Mouse (Mus musculus) adrenal gland, postnatal 14 days (tissue): Measurements from ENCODE around the gene E330009J07Rik. TPM values are rescaled to one million over a fixed set of nuclear protein-coding genes. Genes with fewer than 3 reads are reported as not detected.
A peak's percentile ranks its signal among the peaks of the same experiment; 100 is the strongest.

Experiments
- DNase-seq: peaks from one replicate; pipeline ENCODE4 v3.0.0; 2021; ENCODE audit warnings: mixed read lengths
- total RNA-seq: library from RNA; stranded (reverse); gene quantifications from 2 replicates; pipeline ENCODE4 v1.2.3, GENCODE M21; 2021

E330009J07Rik gene
- total RNA-seq, 1 experiment from 2014 or later, result 14.3 TPM

- no peak for DNase-seq
Observed at GRCm38 (mm10) chr6:40429521-40429931, 6.4 kb downstream of the E330009J07Rik start.

- DNase-seq, result no peak
Observed at GRCm38 (mm10) chr6:40428696-40429095, 7.2 kb downstream of the E330009J07Rik start.

GRCm38 (mm10) chr6:40427441-40427840 is 8.5 kb downstream of the E330009J07Rik start:
- DNase-seq, result no peak

GRCm38 (mm10) chr6:40423774-40424173 is 12.2 kb downstream of the E330009J07Rik start:
- peak; percentile 59 for DNase-seq

GRCm38 (mm10) chr6:40423013-40423412 is 12.9 kb downstream of the E330009J07Rik start:
- DNase-seq, result no peak

GRCm38 (mm10) chr6:40421099-40421498 is 14.8 kb downstream of the E330009J07Rik start:
- DNase-seq, result no peak

GRCm38 (mm10) chr6:40418386-40418785 is 17.5 kb downstream of the E330009J07Rik start:
- no peak for DNase-seq

- DNase-seq, result no peak
Observed at GRCm38 (mm10) chr6:40415799-40416198, 20.1 kb downstream of the E330009J07Rik start.

GRCm38 (mm10) chr6:40413565-40413964 is 22.4 kb downstream of the E330009J07Rik start:
- no peak for DNase-seq

- DNase-seq, result no peak
Observed at GRCm38 (mm10) chr6:40413046-40413445, 22.9 kb downstream of the E330009J07Rik start.

- DNase-seq, result no peak
Observed at GRCm38 (mm10) chr6:40411085-40411484, 24.9 kb downstream of the E330009J07Rik start.

- no peak for DNase-seq
Observed at GRCm38 (mm10) chr6:40403640-40404285, 32.2 kb downstream of the E330009J07Rik start.

GRCm38 (mm10) chr6:40402031-40402430 is 33.9 kb downstream of the E330009J07Rik start:
- DNase-seq, result no peak

- DNase-seq, result peak; percentile 79
Observed at GRCm38 (mm10) chr6:40393213-40393612, 42.7 kb downstream of the E330009J07Rik start.

GRCm38 (mm10) chr6:40390975-40391374 is 45.0 kb downstream of the E330009J07Rik start:
- DNase-seq, result no peak

- DNase-seq, result no peak
Observed at GRCm38 (mm10) chr6:40388660-40389059, 47.3 kb downstream of the E330009J07Rik start.

- no peak for DNase-seq
Observed at GRCm38 (mm10) chr6:40385682-40386081, 50.3 kb downstream of the E330009J07Rik start.

- no peak for DNase-seq
Observed at GRCm38 (mm10) chr6:40381908-40382307, 54.0 kb downstream of the E330009J07Rik start.

GRCm38 (mm10) chr6:40380181-40380580 is 55.8 kb downstream of the E330009J07Rik start:
- DNase-seq, result no peak

GRCm38 (mm10) chr6:40371031-40371430 is 64.9 kb downstream of the E330009J07Rik start:
- DNase-seq, result no peak

- no peak for DNase-seq
Observed at GRCm38 (mm10) chr6:40353360-40353759, 82.6 kb downstream of the E330009J07Rik start.
